Mouse (Mus musculus) myocyte (in vitro differentiated cells): ENCODE data around the gene Phb.

Source experiments
- E2F4 ChIP-seq: IDR thresholded peaks from one replicate; pipeline ENCODE4 v1.6.1; 2011; ENCODE audit warnings: mild to moderate bottlenecking, control low read depth, moderate library complexity; ENCODE audit not compliant: insufficient read depth
- MAX ChIP-seq: IDR thresholded peaks from one replicate; pipeline ENCODE4 v1.6.1; 2011; ENCODE audit warnings: low read depth, mild to moderate bottlenecking, control low read depth
- MYOG ChIP-seq, 3 experiments: IDR thresholded peaks; one replicate each; pipeline ENCODE4 v1.6.1; 2011; ENCODE audit warnings: control low read depth in 2 of 3, low read depth in 2 of 3, mild to moderate bottlenecking in 2 of 3; ENCODE audit not compliant: insufficient read length in 2 of 3, control insufficient read depth in 1 of 3, insufficient read depth in 1 of 3
- POLR2A ChIP-seq: IDR thresholded peaks from one replicate; pipeline ENCODE4 v1.6.1; 2011; ENCODE audit warnings: low read depth, mild to moderate bottlenecking, control low read depth, moderate library complexity; ENCODE audit not compliant: insufficient read length
- POLR2AphosphoS2 ChIP-seq: IDR thresholded peaks from one replicate; pipeline ENCODE4 v1.6.1; 2011; ENCODE audit warnings: low read depth, control low read depth; ENCODE audit not compliant: insufficient read length
- TCF12 ChIP-seq: IDR thresholded peaks from one replicate; pipeline ENCODE4 v1.6.1; 2011; ENCODE audit warnings: mild to moderate bottlenecking, control low read depth; ENCODE audit not compliant: poor library complexity, insufficient read depth, severe bottlenecking
- USF1 ChIP-seq: IDR thresholded peaks from one replicate; pipeline ENCODE4 v1.6.1; 2011; ENCODE audit warnings: low read depth, mild to moderate bottlenecking, control low read depth, moderate library complexity

DNA sequence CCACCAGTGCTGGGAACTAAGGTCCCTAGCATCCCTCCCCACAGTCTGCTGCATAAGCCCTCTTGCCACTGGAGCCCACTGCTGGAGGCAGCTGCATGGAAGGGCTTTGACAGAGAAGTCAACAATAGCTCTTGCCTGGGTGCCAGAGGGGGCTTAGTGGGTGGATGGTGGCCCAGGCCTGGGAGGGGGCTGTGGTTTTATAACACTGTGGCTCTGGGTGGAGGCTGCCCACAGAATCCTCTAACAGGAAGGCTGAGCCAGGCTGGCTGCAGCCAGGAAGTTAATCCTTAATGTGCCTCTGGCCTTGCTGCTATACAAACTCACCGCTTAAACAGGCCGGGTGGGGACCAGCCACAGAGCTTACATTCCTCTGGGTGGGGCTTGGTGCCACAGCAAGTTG lies 31.7 kb upstream of the Phb start:
- TF ChIP-seq POLR2AphosphoS2 = no peak
- TF ChIP-seq TCF12 = no peak
- TF ChIP-seq POLR2A = no peak
- no peak for TF ChIP-seq USF1
- no peak for TF ChIP-seq MAX
- TF ChIP-seq E2F4 = no peak
- TF ChIP-seq MYOG (IDR thresholded peaks at IDR 0.05; ENCODE audit: control insufficient read depth in 1 of 3, insufficient read depth in 1 of 3, insufficient read length in 2 of 3, low read depth in 2 of 3) = no peak
